Mouse (Mus musculus) neural tube, embryonic 13.5 days (tissue): ENCODE measurements around the gene Fam102a. TPM values are rescaled to one million over a fixed set of nuclear protein-coding genes. Genes with fewer than 3 reads are reported as not detected.

Source experiments
- ATAC-seq: fragments of 200-750 bp; cut with Nextera tagmentation; 2 replicates; pipeline ENCODE4 v1.8.0; 2017; ENCODE audit warnings: low read depth, mild to moderate bottlenecking, moderate TSS enrichment, moderate library complexity
- H3K27ac ChIP-seq: fragments of 300-500 bp; sonication (generic); replicated peaks from 2 replicates; pipeline ENCODE4 v1.5.1; 2015; ENCODE audit warnings: moderate library complexity, mild to moderate bottlenecking, inconsistent platforms
- H3K27me3 ChIP-seq: fragments of 300-500 bp; sonication (generic); 2 replicates; pipeline ENCODE4 v1.6.1; 2015; ENCODE audit warnings: mild to moderate bottlenecking, inconsistent platforms
- H3K36me3 ChIP-seq: fragments of 300-500 bp; sonication (generic); 2 replicates; pipeline ENCODE4 v1.6.1; 2015; ENCODE audit warnings: mild to moderate bottlenecking, inconsistent platforms
- H3K4me1 ChIP-seq: fragments of 300-500 bp; sonication (generic); replicated peaks from 2 replicates; pipeline ENCODE4 v1.6.1; 2015; ENCODE audit warnings: inconsistent platforms
- H3K4me2 ChIP-seq: fragments of 300-500 bp; sonication (generic); 2 replicates; pipeline ENCODE4 v1.6.1; 2015; ENCODE audit warnings: inconsistent platforms, mild to moderate bottlenecking, moderate library complexity
- H3K4me3 ChIP-seq: fragments of 300-500 bp; sonication (generic); 2 replicates; pipeline ENCODE4 v1.5.1; 2015; ENCODE audit warnings: mild to moderate bottlenecking, inconsistent platforms
- H3K9ac ChIP-seq: fragments of 300-500 bp; sonication (generic); 2 replicates; pipeline ENCODE4 v1.6.1; 2015; ENCODE audit warnings: moderate library complexity, mild to moderate bottlenecking, inconsistent platforms
- H3K9me3 ChIP-seq: fragments of 300-500 bp; sonication (generic); 2 replicates; pipeline ENCODE4 v1.6.1; 2016; ENCODE audit warnings: inconsistent platforms
- WGBS: fragments of 180-500 bp; shearing (Covaris S2); methylation state at CpG from one replicate; pipeline ENCODE4 v1.1.7; 2015; 5-methylcytosine and 5-hydroxymethylcytosine counted together
- polyA plus RNA-seq: library from polyadenylated mRNA; unstranded; fragments of >200 nt; fragmentation: Nextera tagmentation; extraction: Ambion mirVana; gene quantifications from 2 replicates; pipeline ENCODE4 v1.2.1, GENCODE M21; 2015

The Fam102a gene
- polyA plus RNA-seq, 1 experiment from 2014 or later = 9.1 TPM

DNA sequence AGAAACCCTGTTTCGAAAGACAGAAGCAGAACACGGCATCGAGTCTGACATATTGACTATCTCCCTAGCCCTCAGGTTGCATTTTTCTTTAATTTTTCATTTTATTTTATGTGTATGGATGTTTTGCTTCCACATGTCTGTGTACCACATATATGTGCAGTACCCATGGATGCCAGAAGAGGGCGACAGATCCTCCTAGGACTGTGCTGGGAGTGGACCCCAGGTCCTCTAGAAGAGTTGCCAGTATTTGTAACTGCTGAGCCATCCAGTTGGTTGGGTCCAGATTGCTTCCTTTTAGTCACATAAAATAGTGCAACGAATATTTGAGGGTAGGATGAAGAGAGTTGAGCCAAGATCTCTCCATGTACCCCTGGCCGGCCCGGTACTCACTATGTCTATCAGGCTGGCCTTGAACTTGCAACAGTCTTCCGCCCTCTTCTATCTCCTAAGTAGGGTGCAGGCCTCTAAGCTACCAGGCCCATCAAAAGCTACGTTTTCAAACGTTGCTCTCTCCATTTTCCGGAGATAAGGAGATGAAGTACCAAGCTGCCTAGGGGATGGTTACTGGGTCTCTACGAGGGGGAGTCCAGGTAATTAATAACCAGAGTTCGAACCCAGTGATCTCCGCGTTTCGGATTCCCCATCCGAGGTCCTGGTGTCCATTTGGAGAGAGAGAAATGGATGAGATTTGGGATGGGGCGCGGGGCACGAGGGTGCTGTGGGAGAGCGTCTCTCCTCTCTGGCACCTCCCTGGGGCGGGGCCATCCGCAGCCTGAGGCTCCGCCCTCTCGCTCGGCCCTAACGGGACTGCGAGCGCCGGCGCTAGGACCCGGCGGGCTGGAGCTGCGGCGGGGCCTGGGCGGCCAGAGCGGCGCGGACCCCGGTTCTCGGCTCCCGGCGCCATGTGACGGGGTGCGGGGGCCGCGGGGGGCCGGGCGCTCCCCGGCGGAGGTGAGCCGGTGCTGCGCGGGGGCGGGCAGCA lies 71.3 kb downstream of the Fam102a start:
- peaks cover 9% of the 10 kb centered on the region; the same call in 1 of the 2 replicates for H3K27me3 ChIP-seq
- peak overlapping the region; percentile 71 for H3K4me3 ChIP-seq
- peaks cover 39% of the 10 kb centered on the region for H3K4me1 ChIP-seq
- no peak overlapping the region for H3K27ac ChIP-seq
- no peaks in the 10 kb centered on the region for H3K9me3 ChIP-seq
- peak overlapping the region; percentile 90 for H3K4me2 ChIP-seq
- H3K36me3 ChIP-seq = no peaks in the 10 kb centered on the region
- peak; percentile 86 for ATAC-seq
- peak overlapping the region; percentile 80 for H3K9ac ChIP-seq
- WGBS = 11% methylated on average over 55 of the region's 55 CpGs

DNA sequence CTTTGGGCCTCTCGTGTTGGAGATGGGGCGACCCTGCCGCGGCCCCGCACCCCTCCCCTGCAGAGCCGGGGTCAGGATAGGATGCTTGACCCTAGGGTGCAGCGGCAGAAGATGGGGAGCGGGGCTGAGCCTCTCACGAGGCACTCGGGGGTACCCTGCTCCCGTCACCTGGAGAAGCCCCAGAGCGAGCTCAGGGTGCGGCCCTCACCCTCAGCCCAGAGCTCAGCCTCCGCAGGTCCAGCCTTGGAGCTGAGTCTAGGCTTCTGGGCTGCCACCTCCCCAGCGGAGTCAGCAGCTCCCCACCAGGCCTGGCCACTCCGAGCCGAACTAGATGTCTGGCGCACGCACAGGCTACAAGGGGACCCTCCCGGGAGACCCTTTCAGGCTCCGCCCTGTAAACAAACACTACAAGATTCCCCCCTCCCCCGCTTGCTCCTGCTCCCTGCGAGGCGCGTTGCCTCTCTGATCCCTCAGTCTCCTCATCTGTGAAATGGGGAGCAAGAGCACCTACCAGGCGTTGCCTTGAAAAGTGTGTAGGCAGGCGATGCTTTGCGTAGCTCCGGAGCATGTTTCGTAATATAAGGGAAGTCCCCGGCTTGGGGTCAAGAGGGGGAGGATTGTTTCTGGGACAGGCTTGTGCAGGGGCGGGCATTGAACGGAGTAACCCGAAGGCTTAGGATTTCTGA lies 72.3 kb downstream of the Fam102a start:
- H3K9me3 ChIP-seq = no peaks in the 10 kb centered on the region
- H3K9ac ChIP-seq = peak overlapping the region; percentile 80
- H3K4me3 ChIP-seq = peak overlapping the region; percentile 71
- 7% methylated on average over 34 of the region's 34 CpGs for WGBS
- ATAC-seq = peak; percentile 64
- no peaks in the 10 kb centered on the region for H3K36me3 ChIP-seq
- peak overlapping the region; percentile 90 for H3K4me2 ChIP-seq
- peaks cover 9% of the 10 kb centered on the region; the same call in 1 of the 2 replicates for H3K27me3 ChIP-seq
- H3K27ac ChIP-seq = 0 out of 2 replicates have a peak overlapping the region, but pooled peaks have one; percentile 18
- peaks cover 39% of the 10 kb centered on the region for H3K4me1 ChIP-seq

DNA sequence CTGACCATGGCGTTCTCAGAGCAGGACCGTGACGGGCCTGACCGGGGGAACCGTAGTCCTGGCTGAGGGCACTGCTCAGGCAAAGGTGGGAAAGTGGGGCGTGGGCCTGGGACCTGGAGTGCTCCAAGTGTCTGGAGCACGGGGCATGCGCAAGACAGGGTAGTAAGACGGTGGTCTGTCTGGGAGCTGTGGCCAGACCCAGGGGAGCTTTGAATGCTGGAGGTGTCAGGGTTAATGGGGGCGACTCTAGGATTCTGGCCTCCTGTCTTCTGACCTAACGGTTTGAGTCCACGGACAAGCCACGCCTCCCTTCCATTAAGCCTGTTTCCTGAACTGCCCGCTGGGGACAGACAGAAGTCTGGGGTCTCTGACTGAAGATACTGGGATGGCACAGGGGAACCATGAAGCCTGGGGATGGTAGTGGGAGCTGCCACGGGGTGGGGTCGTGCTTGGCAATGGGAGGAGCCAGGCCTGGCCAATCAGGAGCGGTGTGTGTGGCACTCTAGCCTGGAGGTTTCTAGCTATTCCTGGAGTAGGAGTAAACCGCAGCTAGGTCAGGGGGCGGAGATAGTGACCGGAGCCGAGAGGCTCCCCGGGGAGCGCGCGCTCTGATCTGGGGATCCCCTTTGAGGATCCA lies 73.1 kb downstream of the Fam102a start:
- Histone ChIP-seq H3K4me1 (peaks cover 35% of the 10 kb centered on the region), H3K4me3 (peak overlapping the region; percentile 71), H3K9ac (peak overlapping the region; percentile 52), H3K27me3 (peaks cover 9% of the 10 kb centered on the region; the same call in 1 of the 2 replicates), H3K4me2 (peak overlapping the region; percentile 90), H3K9me3 (no peaks in the 10 kb centered on the region), H3K27ac (0 out of 2 replicates have a peak overlapping the region, but pooled peaks have one; percentile 28), H3K36me3 (peaks cover 2% of the 10 kb centered on the region; the same call in 1 of the 2 replicates)
- ATAC-seq = peak; percentile 44
- WGBS = 9% methylated on average over 25 of the region's 25 CpGs

DNA sequence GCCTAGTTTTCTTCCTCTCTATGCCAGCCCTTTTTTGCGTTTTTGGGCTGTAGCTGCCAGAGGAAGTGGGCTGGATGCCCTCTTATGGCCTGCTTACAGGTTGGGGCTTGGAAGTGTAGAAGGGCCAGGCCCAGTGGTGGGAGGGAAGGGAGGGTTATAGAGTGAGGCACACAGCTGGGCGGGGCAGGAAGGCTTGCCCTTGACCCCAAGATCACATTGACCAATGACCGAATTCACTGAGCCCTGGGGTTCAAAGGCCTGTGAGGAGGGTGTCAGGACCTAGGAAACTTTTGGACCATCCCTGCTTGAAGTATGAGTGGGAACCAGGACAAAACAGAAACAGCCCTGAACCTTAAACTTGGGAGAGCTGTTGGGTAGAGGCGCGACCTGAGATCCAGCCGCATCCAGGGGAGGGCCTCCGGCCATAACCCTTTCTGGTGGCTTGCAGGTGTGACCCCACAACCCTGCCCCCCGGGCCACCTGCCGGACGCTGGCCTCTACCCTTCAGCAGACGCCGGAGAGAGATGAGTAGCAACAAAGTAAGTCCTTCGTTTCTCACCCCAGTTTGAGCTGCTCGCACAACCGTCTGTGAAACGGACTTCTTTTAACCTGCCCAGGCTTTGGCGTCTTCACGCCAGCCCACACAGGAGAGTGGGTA lies 73.8 kb downstream of the Fam102a start:
- Histone ChIP-seq H3K4me1 (peaks cover 35% of the 10 kb centered on the region), H3K4me3 (peak overlapping the region; percentile 71), H3K36me3 (peaks cover 8% of the 10 kb centered on the region; the same call in 1 of the 2 replicates), H3K9ac (peak overlapping the region; percentile 52), H3K27me3 (peaks cover 9% of the 10 kb centered on the region; the same call in 1 of the 2 replicates), H3K27ac (0 out of 2 replicates have a peak overlapping the region, but pooled peaks have one; percentile 28), H3K9me3 (no peaks in the 10 kb centered on the region), H3K4me2 (peak overlapping the region; percentile 90)
- ATAC-seq = no peak
- WGBS = 37% methylated on average over 18 of the region's 18 CpGs

DNA sequence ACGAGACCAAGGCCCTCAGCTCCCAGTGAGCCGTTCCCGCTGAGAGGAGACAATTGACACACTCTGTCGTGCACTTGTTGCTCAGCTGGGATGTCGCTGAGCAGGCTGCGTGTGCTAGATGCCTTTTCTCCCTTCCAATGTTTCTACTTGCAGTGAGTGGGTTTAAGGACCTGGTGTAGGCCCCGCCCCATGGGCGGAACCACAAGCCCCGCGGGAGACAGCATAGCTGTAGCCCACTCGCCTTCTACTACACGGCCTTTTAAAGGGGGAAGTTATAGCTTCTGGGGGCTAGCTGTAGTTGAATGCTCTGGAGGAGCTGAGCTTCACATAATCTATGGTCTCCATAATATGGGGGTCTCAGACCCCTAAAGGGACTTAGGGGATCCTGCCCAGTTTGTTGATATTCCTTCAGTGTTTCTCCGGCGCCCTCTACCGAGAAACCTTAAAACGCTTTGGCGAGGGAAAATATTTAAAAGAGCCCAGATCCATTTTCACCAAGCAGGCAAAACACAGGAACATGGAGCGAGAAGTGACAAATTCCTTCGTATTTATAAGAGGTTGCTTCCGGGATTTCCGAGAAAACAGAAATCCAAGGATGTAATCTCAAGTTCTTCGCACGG lies 75.6 kb downstream of the Fam102a start:
- peak overlapping the region; percentile 35 for H3K4me3 ChIP-seq
- H3K27ac ChIP-seq = no peak overlapping the region
- H3K4me2 ChIP-seq = peak overlapping the region; percentile 52
- H3K9ac ChIP-seq = 0 out of 2 replicates have a peak overlapping the region, but pooled peaks have one; percentile 18
- no peaks in the 10 kb centered on the region for H3K9me3 ChIP-seq
- H3K4me1 ChIP-seq = peaks cover 35% of the 10 kb centered on the region
- peaks cover 9% of the 10 kb centered on the region; the same call in 1 of the 2 replicates for H3K27me3 ChIP-seq
- H3K36me3 ChIP-seq = peaks cover 19% of the 10 kb centered on the region; the same call in 1 of the 2 replicates
- 14% methylated on average over 23 of the region's 23 CpGs for WGBS
- no peak for ATAC-seq

DNA sequence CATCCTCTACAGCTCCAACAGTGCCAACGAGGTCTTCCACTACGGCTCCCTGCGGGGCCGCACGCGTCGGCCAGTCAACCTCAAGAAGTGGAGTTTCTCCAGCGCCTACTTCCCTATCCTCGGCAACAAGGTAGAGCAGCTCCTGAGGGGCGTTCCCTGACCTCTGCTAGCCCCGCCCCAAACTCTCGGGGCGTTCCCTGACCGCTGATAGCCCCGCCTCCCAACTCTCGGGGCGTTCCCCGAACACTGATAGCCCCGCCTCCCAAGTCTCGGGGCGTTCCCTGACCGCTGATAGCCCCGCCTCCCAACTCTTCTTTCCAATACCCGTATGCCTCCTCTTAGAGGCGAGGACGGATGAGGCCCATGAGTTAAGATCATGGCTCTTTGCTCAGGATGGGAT lies 77.1 kb downstream of the Fam102a start:
- Histone ChIP-seq H3K9ac (no peak overlapping the region), H3K27me3 (peaks cover 9% of the 10 kb centered on the region; the same call in 1 of the 2 replicates), H3K4me1 (peaks cover 28% of the 10 kb centered on the region), H3K27ac (no peak overlapping the region), H3K4me3 (no peak overlapping the region), H3K9me3 (no peaks in the 10 kb centered on the region), H3K4me2 (no peak overlapping the region), H3K36me3 (peaks cover 24% of the 10 kb centered on the region; the same call in 1 of the 2 replicates)
- ATAC-seq = no peak
- WGBS = 64% methylated on average over 26 of the region's 26 CpGs

DNA sequence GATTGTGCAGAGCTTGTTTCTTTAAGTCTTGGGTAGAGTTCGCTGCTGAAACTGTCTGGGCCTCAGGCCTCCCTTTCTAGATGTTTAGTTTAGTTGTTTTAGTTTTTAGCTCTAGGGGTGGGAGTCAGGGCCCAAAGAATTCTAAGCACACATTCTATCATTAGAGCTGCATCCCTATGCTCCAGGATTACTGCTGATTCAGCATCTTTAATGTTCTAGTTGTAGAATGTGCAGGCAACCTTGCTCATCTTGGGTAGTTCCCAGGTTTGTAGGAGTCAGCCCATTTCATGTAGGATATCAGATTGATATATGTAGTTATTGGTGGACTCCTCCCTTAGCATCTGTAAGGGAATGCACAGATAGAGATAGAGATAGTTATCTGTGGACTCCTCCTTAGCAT lies 82.0 kb downstream of the Fam102a start:
- WGBS = 92% methylated on average over 1 of the region's 1 CpGs
- peaks cover 39% of the 10 kb centered on the region for H3K4me1 ChIP-seq
- no peak overlapping the region for H3K4me2 ChIP-seq
- peaks cover 27% of the 10 kb centered on the region; the same call in 1 of the 2 replicates for H3K36me3 ChIP-seq
- no peaks in the 10 kb centered on the region for H3K9me3 ChIP-seq
- no peaks in the 10 kb centered on the region for H3K27me3 ChIP-seq
- H3K4me3 ChIP-seq = no peak overlapping the region
- no peak overlapping the region for H3K27ac ChIP-seq
- H3K9ac ChIP-seq = no peak overlapping the region
- no peak for ATAC-seq

DNA sequence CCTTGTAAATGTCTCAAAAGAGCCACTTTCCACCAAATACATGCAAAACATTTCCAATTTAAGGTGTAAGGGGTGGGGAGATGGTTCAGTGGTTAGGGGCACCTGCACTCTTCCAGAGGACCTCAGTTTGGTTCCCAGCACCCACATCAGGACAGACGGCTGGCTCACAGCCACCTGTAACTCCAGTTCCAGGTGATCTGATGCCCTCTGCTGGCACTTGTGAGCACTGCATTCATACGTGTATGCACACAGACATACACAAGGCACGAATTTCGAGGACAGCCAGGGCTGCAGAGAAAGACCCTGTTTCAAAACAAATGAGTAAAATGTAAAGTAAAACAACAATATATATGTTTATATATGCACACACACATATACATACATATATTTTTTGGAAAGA lies 82.5 kb downstream of the Fam102a start:
- WGBS = 95% methylated on average over 4 of the region's 4 CpGs
- Histone ChIP-seq H3K9me3 (no peaks in the 10 kb centered on the region), H3K4me2 (no peak overlapping the region), H3K36me3 (peaks cover 27% of the 10 kb centered on the region; the same call in 1 of the 2 replicates), H3K4me3 (no peak overlapping the region), H3K27ac (no peak overlapping the region), H3K27me3 (no peaks in the 10 kb centered on the region), H3K9ac (no peak overlapping the region), H3K4me1 (peaks cover 39% of the 10 kb centered on the region)
- ATAC-seq = no peak

DNA sequence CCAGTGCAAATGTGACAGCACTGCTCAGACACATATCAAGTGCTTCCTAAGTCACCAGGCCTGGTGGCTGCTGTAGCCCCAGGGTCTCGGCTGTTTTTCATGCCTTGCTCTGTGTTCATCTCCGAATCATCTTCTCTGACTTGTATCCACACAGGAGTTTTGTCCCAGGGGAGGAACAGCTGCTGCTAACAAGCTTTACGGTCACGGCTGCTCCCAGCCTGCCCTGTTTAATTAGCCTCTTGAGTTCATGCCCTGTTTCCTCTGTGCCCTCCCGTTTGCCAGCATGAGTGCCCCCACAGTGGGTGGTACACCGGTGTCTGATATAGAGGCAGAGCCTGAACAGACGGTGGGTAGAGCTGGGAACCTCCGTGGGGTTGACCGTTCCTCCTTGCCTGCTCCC lies 82.9 kb downstream of the Fam102a start:
- Histone ChIP-seq H3K4me3 (no peak overlapping the region), H3K4me2 (no peak overlapping the region), H3K36me3 (peaks cover 26% of the 10 kb centered on the region; the same call in 1 of the 2 replicates), H3K9ac (no peak overlapping the region), H3K4me1 (peaks cover 39% of the 10 kb centered on the region), H3K9me3 (no peaks in the 10 kb centered on the region), H3K27ac (no peak overlapping the region), H3K27me3 (no peaks in the 10 kb centered on the region)
- WGBS = 47% methylated on average over 9 of the region's 9 CpGs
- ATAC-seq = no peak
